16 mouse cellular contexts compared by ENCODE assay signal in the genomic region with DNA sequence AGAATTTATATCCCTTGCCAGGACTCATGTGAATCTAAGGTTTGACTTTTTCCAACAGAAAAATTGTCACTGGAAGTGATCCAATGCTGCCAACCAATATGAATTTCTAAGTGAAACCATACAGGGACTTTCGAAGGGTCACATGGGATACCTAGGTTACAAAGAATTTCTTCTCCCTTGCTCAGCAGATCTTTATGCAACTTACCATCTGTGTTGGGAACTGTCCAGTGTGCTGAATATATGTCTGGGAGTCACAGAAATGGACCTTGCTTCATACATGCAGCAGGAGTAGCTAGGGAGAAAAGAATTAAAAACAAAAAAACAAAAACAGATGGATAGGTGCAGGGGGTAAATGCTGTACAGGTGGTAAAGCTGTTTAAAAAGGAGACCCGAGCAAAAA.
DNase-seq lines count a peak whose midpoint lies in the region; TF ChIP-seq lines count a peak whose summit lies in the region.
"Had no signal": no experiment of that assay in that cellular context is flagged by ENCODE, and none has a peak within 500 bp of the region (broad histone marks: within the 10 kb centered on the region; RNA-seq: fewer than 3 reads in every experiment).

No protein-coding gene starts in this region.

- no peak for TF ChIP-seq CTCF in heart, adult 2 months (IDR thresholded peaks at IDR 0.05)

- no peak for TF ChIP-seq EP300 in heart, adult 2 months (IDR thresholded peaks at IDR 0.05; ENCODE audit: insufficient read depth, low read depth, low read length)

- no peak overlapping the region for H3K9ac ChIP-seq in heart, adult 2 months (ENCODE audit: low read depth, low read length)
- H3K9ac ChIP-seq: embryonic facial prominence, embryonic 15.5 days; forebrain, embryonic 15.5 days; heart, embryonic 15.5 days; liver, embryonic 13.5 days; midbrain, embryonic 15.5 days had no signal

- no peaks in the 10 kb centered on the region for H3K4me1 ChIP-seq in heart, adult 2 months (ENCODE audit: control insufficient read depth, insufficient read depth, low read length)
- H3K4me1 ChIP-seq: embryonic facial prominence, embryonic 15.5 days; heart, embryonic 15.5 days; liver, embryonic 13.5 days; midbrain, embryonic 15.5 days had no signal

- intact Hi-C loops in heart, adult 2 months (cut with DNase I): no loop called here

- 68% methylated on average over 2 of the region's 2 CpGs for WGBS in heart, adult 2 months

- no peaks in the 10 kb centered on the region for H3K79me2 ChIP-seq in heart, adult 2 months (replicated peaks; ENCODE audit: control insufficient read depth, insufficient read depth, low read length)

- no peaks in the 10 kb centered on the region for H3K36me3 ChIP-seq in heart, adult 2 months (ENCODE audit: control insufficient read depth, insufficient read depth, low read length)
- H3K36me3 ChIP-seq: embryonic facial prominence, embryonic 15.5 days; forebrain, embryonic 15.5 days; heart, embryonic 15.5 days; liver, embryonic 13.5 days; midbrain, embryonic 15.5 days had no signal

- DNase-seq in adrenal gland, postnatal 10 days: peak; percentile 6
- DNase-seq in adrenal gland, adult 8-10 months: no peak
- peak; percentile 5 for DNase-seq in heart, postnatal 4 days
- no peak for DNase-seq in heart, adult 2 months
- peak; percentile 2 for DNase-seq in adipocyte (ENCODE audit: low spot score)
- peak; percentile 26 for DNase-seq in hindlimb bud, embryonic 11.5 days (ENCODE audit: extremely low spot score, low read depth, low spot score)
- no peak for DNase-seq in layer of hippocampus, postnatal 10 days (ENCODE audit: low spot score in 2 of 2)
- DNase-seq in left cerebral cortex, adult 18-20 months (ENCODE audit: low spot score in 2 of 2): no peak
- DNase-seq: kidney, postnatal 14 days; liver, embryonic 13.5 days; lung, postnatal 4 days; right cerebral cortex, adult 18-20 months had no signal

- no peak overlapping the region for H3K4me3 ChIP-seq in heart, adult 2 months
- H3K4me3 ChIP-seq: embryonic facial prominence, embryonic 15.5 days; forebrain, embryonic 15.5 days; heart, embryonic 15.5 days; liver, embryonic 13.5 days; midbrain, embryonic 15.5 days had no signal

- no peak for TF ChIP-seq POLR2A in heart, adult 2 months (IDR thresholded peaks at IDR 0.05; ENCODE audit: insufficient read depth, low read depth, low read length)

- H3K27ac ChIP-seq in heart, adult 2 months: no peak overlapping the region
- H3K27ac ChIP-seq: embryonic facial prominence, embryonic 15.5 days; forebrain, embryonic 15.5 days; heart, embryonic 15.5 days; liver, embryonic 13.5 days; midbrain, embryonic 15.5 days had no signal

- no peaks in the 10 kb centered on the region for H3K27me3 ChIP-seq in heart, adult 2 months (ENCODE audit: control insufficient read depth, insufficient read depth, low read length)
- H3K27me3 ChIP-seq: embryonic facial prominence, embryonic 15.5 days; forebrain, embryonic 15.5 days; heart, embryonic 15.5 days; liver, embryonic 13.5 days; midbrain, embryonic 15.5 days had no signal

Comparison
In these comparisons a context has a peak if more than half of its experiments do, and no peak if none do; other contexts are left out.
1. DNase-seq: peak in adrenal gland, postnatal 10 days (single experiment), heart, postnatal 4 days (single experiment), adipocyte (single experiment) and hindlimb bud, embryonic 11.5 days (single experiment); none in adrenal gland, adult 8-10 months (single experiment), heart, adult 2 months (0 of 2), layer of hippocampus, postnatal 10 days (0 of 2) and left cerebral cortex, adult 18-20 months (0 of 2).